Mouse (Mus musculus): Measurements from ENCODE around the gene Plxdc1. TPM values are rescaled to one million over a fixed set of nuclear protein-coding genes. Genes with fewer than 3 reads are reported as not detected.

Gene Plxdc1
- polyA plus RNA-seq, 1 experiment from 2014 or later: 1.8 TPM

DNA sequence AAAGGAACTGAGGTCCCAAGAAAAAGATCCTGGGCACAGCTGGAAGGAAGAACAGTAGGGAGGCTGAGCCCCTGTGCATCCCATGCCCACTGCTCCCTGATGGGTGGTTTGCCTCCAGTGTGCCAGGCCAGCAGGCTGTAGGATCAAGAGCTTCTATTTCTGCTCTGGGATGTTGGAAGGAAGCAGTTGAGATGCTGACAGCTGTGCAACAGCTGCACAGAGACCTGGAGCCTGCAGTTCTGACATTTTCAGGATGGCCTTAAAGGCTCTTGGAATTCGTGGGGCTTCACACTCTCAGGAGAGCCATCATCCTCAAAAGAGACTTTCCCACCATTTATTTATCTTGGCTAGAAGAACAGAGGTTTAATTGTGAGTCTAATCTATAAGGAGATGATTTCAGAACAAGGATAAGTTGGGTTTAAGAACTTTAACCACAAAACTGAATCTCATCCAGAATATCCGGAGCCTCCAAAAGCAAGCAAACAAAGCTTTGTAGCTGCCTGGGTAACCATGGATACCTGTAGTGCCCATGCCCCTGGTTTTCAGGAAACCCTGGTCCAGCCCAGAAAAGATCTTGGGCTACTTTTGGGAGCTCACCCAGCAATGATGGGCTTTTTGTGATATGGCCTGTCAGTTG, 48.7 kb downstream of the Plxdc1 start:
- no peak for TF ChIP-seq CTCF (IDR thresholded peaks at IDR 0.05; ENCODE audit: low read depth)
- Histone ChIP-seq H3K27me3 (ENCODE audit: insufficient read depth, low read length) (no peaks in the 10 kb centered on the region), H3K4me1 (replicated peaks; ENCODE audit: insufficient read depth, low read length) (no peaks in the 10 kb centered on the region), H3K9me3 (replicated peaks; ENCODE audit: low read length) (no peaks in the 10 kb centered on the region), H3K9ac (ENCODE audit: low read depth, low read length) (no peak overlapping the region), H3K27ac (no peak overlapping the region), H3K4me3 (replicated peaks; ENCODE audit: low read depth, low read length) (no peak overlapping the region), H3K4me2 (ENCODE audit: low read length) (no peak overlapping the region), H3K36me3 (ENCODE audit: insufficient read depth, low read length) (no peaks in the 10 kb centered on the region)
- 39% methylated on average over 2 of the region's 2 CpGs for WGBS
- peak; percentile 15 for DNase-seq (ENCODE audit: low spot score)
- ATAC-seq (replicated peaks; ENCODE audit: low FRiP score, low read depth): no peak

- no peaks in the 10 kb centered on the region for H3K27me3 ChIP-seq (ENCODE audit: insufficient read depth, low read length)
- no peak overlapping the region for H3K4me2 ChIP-seq (ENCODE audit: low read length)
- H3K9ac ChIP-seq (ENCODE audit: low read depth, low read length): no peak overlapping the region
- DNase-seq (ENCODE audit: low spot score) (peak; percentile 57), ATAC-seq (replicated peaks; ENCODE audit: low FRiP score, low read depth) (no peak)
- peak; percentile 77 for TF ChIP-seq CTCF (IDR thresholded peaks at IDR 0.05; ENCODE audit: low read depth)
- H3K4me3 ChIP-seq (replicated peaks; ENCODE audit: low read depth, low read length): no peak overlapping the region
- no peak overlapping the region for H3K27ac ChIP-seq
- H3K4me1 ChIP-seq (replicated peaks; ENCODE audit: insufficient read depth, low read length): no peaks in the 10 kb centered on the region
- 41% methylated on average over 3 of the region's 3 CpGs for WGBS
- no peaks in the 10 kb centered on the region for H3K9me3 ChIP-seq (replicated peaks; ENCODE audit: low read length)
- no peaks in the 10 kb centered on the region for H3K36me3 ChIP-seq (ENCODE audit: insufficient read depth, low read length)
Measured at GRCm38 (mm10) chr11:97936758-97937157, 49.5 kb downstream of the Plxdc1 start.

- 51% methylated on average over 4 of the region's 4 CpGs for WGBS
- no peaks in the 10 kb centered on the region for H3K9me3 ChIP-seq (replicated peaks; ENCODE audit: low read length)
- DNase-seq (ENCODE audit: low spot score): no peak
- H3K4me2 ChIP-seq (ENCODE audit: low read length): no peak overlapping the region
- no peak for ATAC-seq (replicated peaks; ENCODE audit: low FRiP score, low read depth)
- no peak overlapping the region for H3K27ac ChIP-seq
- H3K4me1 ChIP-seq (replicated peaks; ENCODE audit: insufficient read depth, low read length): no peaks in the 10 kb centered on the region
- H3K4me3 ChIP-seq (replicated peaks; ENCODE audit: low read depth, low read length): no peak overlapping the region
- no peaks in the 10 kb centered on the region for H3K36me3 ChIP-seq (ENCODE audit: insufficient read depth, low read length)
- TF ChIP-seq CTCF (IDR thresholded peaks at IDR 0.05; ENCODE audit: low read depth): no peak
- no peak overlapping the region for H3K9ac ChIP-seq (ENCODE audit: low read depth, low read length)
- H3K27me3 ChIP-seq (ENCODE audit: insufficient read depth, low read length): no peaks in the 10 kb centered on the region
Measured at GRCm38 (mm10) chr11:97935913-97936575, 50.2 kb downstream of the Plxdc1 start.

DNA sequence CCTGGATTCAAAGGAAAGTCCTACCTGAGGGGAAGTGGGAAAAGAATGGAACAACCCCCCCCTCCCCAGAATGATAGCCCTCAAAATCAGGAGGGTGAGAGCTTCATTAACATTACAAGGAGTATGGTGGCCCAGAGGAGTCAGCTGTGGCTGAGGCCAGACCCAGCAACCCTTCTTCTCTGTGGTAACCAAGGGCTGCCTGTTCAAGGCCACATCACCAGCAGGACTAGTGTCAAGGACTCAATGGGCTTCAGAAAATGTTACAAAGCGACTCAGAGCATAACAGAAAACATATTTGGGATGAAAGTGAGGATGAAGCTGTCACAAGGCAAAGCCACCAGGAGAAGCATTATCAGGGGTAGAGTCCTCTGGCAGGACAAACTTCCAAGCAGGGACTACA, 52.7 kb downstream of the Plxdc1 start:
- H3K4me1 ChIP-seq (replicated peaks; ENCODE audit: insufficient read depth, low read length): no peaks in the 10 kb centered on the region
- 93% methylated on average over 1 of the region's 1 CpGs for WGBS
- no peak overlapping the region for H3K4me3 ChIP-seq (replicated peaks; ENCODE audit: low read depth, low read length)
- no peak overlapping the region for H3K4me2 ChIP-seq (ENCODE audit: low read length)
- ATAC-seq (replicated peaks; ENCODE audit: low FRiP score, low read depth): no peak
- DNase-seq (ENCODE audit: low spot score): no peak
- H3K36me3 ChIP-seq (ENCODE audit: insufficient read depth, low read length): no peaks in the 10 kb centered on the region
- no peak for TF ChIP-seq CTCF (IDR thresholded peaks at IDR 0.05; ENCODE audit: low read depth)
- H3K9me3 ChIP-seq (replicated peaks; ENCODE audit: low read length): no peaks in the 10 kb centered on the region
- no peaks in the 10 kb centered on the region for H3K27me3 ChIP-seq (ENCODE audit: insufficient read depth, low read length)
- no peak overlapping the region for H3K27ac ChIP-seq
- H3K9ac ChIP-seq (ENCODE audit: low read depth, low read length): no peak overlapping the region

DNA sequence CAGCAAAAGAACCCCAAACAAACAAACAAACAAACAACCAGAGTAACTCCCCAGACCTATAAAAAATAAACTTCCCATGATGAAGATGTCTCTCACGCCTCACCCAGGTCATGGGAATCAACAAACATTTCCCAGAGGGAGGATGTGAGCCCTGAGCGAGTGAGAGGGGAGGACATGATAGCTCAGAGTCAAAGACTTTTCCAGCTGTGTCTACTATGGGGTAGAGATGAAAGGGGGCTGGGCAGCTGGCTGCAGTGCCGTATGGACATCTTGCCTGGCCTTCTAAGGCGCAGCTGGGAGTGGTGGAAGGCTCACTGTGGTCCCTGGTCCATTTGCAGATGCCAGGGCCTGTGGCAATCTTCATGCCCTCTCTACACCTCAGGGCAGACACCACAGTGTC, 57.3 kb downstream of the Plxdc1 start:
- H3K27ac ChIP-seq: no peak overlapping the region
- H3K4me3 ChIP-seq (replicated peaks; ENCODE audit: low read depth, low read length): no peak overlapping the region
- H3K4me2 ChIP-seq (ENCODE audit: low read length): no peak overlapping the region
- no peaks in the 10 kb centered on the region for H3K9me3 ChIP-seq (replicated peaks; ENCODE audit: low read length)
- DNase-seq (ENCODE audit: low spot score): no peak
- H3K9ac ChIP-seq (ENCODE audit: low read depth, low read length): no peak overlapping the region
- H3K27me3 ChIP-seq (ENCODE audit: insufficient read depth, low read length): no peaks in the 10 kb centered on the region
- no peak for ATAC-seq (replicated peaks; ENCODE audit: low FRiP score, low read depth)
- no peaks in the 10 kb centered on the region for H3K36me3 ChIP-seq (ENCODE audit: insufficient read depth, low read length)
- WGBS: 53% methylated on average over 4 of the region's 4 CpGs
- no peak for TF ChIP-seq CTCF (IDR thresholded peaks at IDR 0.05; ENCODE audit: low read depth)
- no peaks in the 10 kb centered on the region for H3K4me1 ChIP-seq (replicated peaks; ENCODE audit: insufficient read depth, low read length)

DNA sequence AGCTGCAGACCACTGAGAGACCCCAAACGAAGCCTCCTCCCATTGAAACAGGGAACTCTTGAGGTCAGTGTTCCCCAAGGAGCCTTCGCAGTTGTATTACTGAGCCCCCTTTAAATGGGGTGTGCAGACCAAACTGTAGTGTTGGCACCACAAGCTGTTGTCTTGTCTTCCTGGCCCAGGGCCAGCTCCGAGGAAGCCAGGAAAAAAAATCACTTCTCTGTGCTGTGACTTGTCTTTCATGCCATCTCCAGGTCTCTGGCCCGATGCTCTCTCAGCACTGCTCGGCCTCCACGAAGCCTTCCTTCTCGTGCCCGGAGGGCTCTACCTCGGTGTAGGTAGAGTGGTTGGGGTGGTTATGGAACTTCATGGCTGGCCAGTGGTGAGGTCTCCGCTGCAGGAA, 62.0 kb downstream of the Plxdc1 start:
- ATAC-seq (replicated peaks; ENCODE audit: low FRiP score, low read depth) (no peak), DNase-seq (ENCODE audit: low spot score) (no peak)
- Histone ChIP-seq H3K4me2 (ENCODE audit: low read length) (no peak overlapping the region), H3K9me3 (replicated peaks; ENCODE audit: low read length) (no peaks in the 10 kb centered on the region), H3K4me3 (replicated peaks; ENCODE audit: low read depth, low read length) (no peak overlapping the region), H3K27me3 (ENCODE audit: insufficient read depth, low read length) (no peaks in the 10 kb centered on the region), H3K9ac (ENCODE audit: low read depth, low read length) (no peak overlapping the region), H3K36me3 (ENCODE audit: insufficient read depth, low read length) (no peaks in the 10 kb centered on the region), H3K4me1 (replicated peaks; ENCODE audit: insufficient read depth, low read length) (no peaks in the 10 kb centered on the region), H3K27ac (no peak overlapping the region)
- 88% methylated on average over 10 of the region's 10 CpGs for WGBS
- TF ChIP-seq CTCF (IDR thresholded peaks at IDR 0.05; ENCODE audit: low read depth): no peak
